In genomic region chrX:60890651-60891050, GRCm38 (mm10) we compare ENCODE assay signal across 11 mouse cellular contexts. TPM values are rescaled to one million over a fixed set of nuclear protein-coding genes. Genes with fewer than 3 reads are reported as not detected.
DNase-seq lines count a peak whose midpoint lies in the region; ATAC-seq and TF ChIP-seq lines count a peak whose summit lies in the region.
"Had no signal": no experiment of that assay in that cellular context is flagged by ENCODE, and none has a peak within 500 bp of the region (broad histone marks: within the 10 kb centered on the region; RNA-seq: fewer than 3 reads in every experiment).

No protein-coding gene starts in this region.

- H3K27me3 ChIP-seq in lung, embryonic 15.5 days, result peaks cover 75% of the 10 kb centered on the region
- H3K27me3 ChIP-seq in forebrain, embryonic 12.5 days, result no peaks in the 10 kb centered on the region; the same call in 1 of the 2 replicates
- H3K27me3 ChIP-seq in intestine, embryonic 15.5 days (replicated peaks), result peaks cover 46% of the 10 kb centered on the region
- H3K27me3 ChIP-seq in stomach, embryonic 15.5 days (replicated peaks), result peaks cover 39% of the 10 kb centered on the region

- no peak for TF ChIP-seq CTCF in layer of hippocampus, adult 2 months (conservative IDR thresholded peaks at IDR 0.05)

- DNase-seq in lung, postnatal 36 days, result no peak
- DNase-seq in urinary bladder, postnatal 36 days (ENCODE audit: low spot score in 2 of 2), result no peak
- DNase-seq in layer of hippocampus, adult 2 months (ENCODE audit: low spot score in 2 of 2), result no peak
- DNase-seq: heart, postnatal 4 days; layer of hippocampus, postnatal 36 days; lung, adult 2 months had no signal

- 0 out of 2 replicates have a peak overlapping the region, but pooled peaks have one; percentile 20 for H3K4me2 ChIP-seq in lung, embryonic 15.5 days
- peak overlapping the region; percentile 60 for H3K4me2 ChIP-seq in forebrain, embryonic 12.5 days
- H3K4me2 ChIP-seq in intestine, embryonic 15.5 days (replicated peaks), result 0 out of 2 replicates have a peak overlapping the region, but pooled peaks have one; percentile 22
- peak overlapping the region; percentile 23; the same call in 1 of the 2 replicates for H3K4me2 ChIP-seq in stomach, embryonic 15.5 days

- H3K9ac ChIP-seq in lung, embryonic 15.5 days, result no peak overlapping the region
- peak overlapping the region; percentile 79 for H3K9ac ChIP-seq in forebrain, embryonic 12.5 days
- H3K9ac ChIP-seq in intestine, embryonic 15.5 days, result no peak overlapping the region
- no peak overlapping the region for H3K9ac ChIP-seq in stomach, embryonic 15.5 days

- H3K4me1 ChIP-seq in lung, embryonic 15.5 days, result no peaks in the 10 kb centered on the region
- peaks cover 9% of the 10 kb centered on the region for H3K4me1 ChIP-seq in forebrain, embryonic 12.5 days
- H3K4me1 ChIP-seq in intestine, embryonic 15.5 days (replicated peaks), result 0 out of 2 replicates have a peak, but pooled peaks cover 3% of the 10 kb centered on the region
- no peaks in the 10 kb centered on the region for H3K4me1 ChIP-seq in stomach, embryonic 15.5 days

- ATAC-seq in lung, embryonic 15.5 days (ENCODE audit: borderline replicate concordance, extremely low read depth, low FRiP score, low TSS enrichment), result no peak
- ATAC-seq in forebrain, embryonic 12.5 days (ENCODE audit: low FRiP score), result no peak
- ATAC-seq in intestine, embryonic 15.5 days, result no peak
- ATAC-seq in stomach, embryonic 15.5 days (ENCODE audit: insufficient read depth, low FRiP score, low read depth), result no peak

- H3K27ac ChIP-seq in lung, embryonic 15.5 days, result no peak overlapping the region
- peak overlapping the region; percentile 90; the same call in 1 of the 2 replicates for H3K27ac ChIP-seq in forebrain, embryonic 12.5 days
- no peak overlapping the region for H3K27ac ChIP-seq in intestine, embryonic 15.5 days
- no peak overlapping the region for H3K27ac ChIP-seq in stomach, embryonic 15.5 days
- H3K27ac ChIP-seq in layer of hippocampus, adult 2 months, result no peak overlapping the region

- H3K4me3 ChIP-seq in lung, embryonic 15.5 days, result no peak overlapping the region
- H3K4me3 ChIP-seq in forebrain, embryonic 12.5 days (replicated peaks), result peak overlapping the region; percentile 63
- no peak overlapping the region for H3K4me3 ChIP-seq in intestine, embryonic 15.5 days (replicated peaks)
- peak overlapping the region; percentile 18; the same call in 1 of the 2 replicates for H3K4me3 ChIP-seq in stomach, embryonic 15.5 days (replicated peaks)
- H3K4me3 ChIP-seq in layer of hippocampus, adult 2 months, result no peak overlapping the region

- WGBS in lung, embryonic 15.5 days, result 18% methylated on average over 18 of the region's 18 CpGs
- WGBS in forebrain, embryonic 12.5 days, result 19% methylated on average over 18 of the region's 18 CpGs
- 18% methylated on average over 18 of the region's 18 CpGs for WGBS in intestine, embryonic 15.5 days
- 20% methylated on average over 18 of the region's 18 CpGs for WGBS in stomach, embryonic 15.5 days

- H3K9me3 ChIP-seq in lung, embryonic 15.5 days, result no peaks in the 10 kb centered on the region
- H3K9me3 ChIP-seq in forebrain, embryonic 12.5 days, result no peaks in the 10 kb centered on the region
- H3K9me3 ChIP-seq in intestine, embryonic 15.5 days, result no peaks in the 10 kb centered on the region
- H3K9me3 ChIP-seq in stomach, embryonic 15.5 days, result no peaks in the 10 kb centered on the region

- H3K36me3 ChIP-seq in lung, embryonic 15.5 days, result no peaks in the 10 kb centered on the region
- no peaks in the 10 kb centered on the region for H3K36me3 ChIP-seq in forebrain, embryonic 12.5 days (replicated peaks)
- no peaks in the 10 kb centered on the region for H3K36me3 ChIP-seq in intestine, embryonic 15.5 days
- H3K36me3 ChIP-seq in stomach, embryonic 15.5 days, result no peaks in the 10 kb centered on the region

RNA-seq across cellular contexts. Expression of gene Sox3, which starts 2.6 kb away (rescaled TPM):
- polyA plus RNA-seq in lung, embryonic 15.5 days (2015; fragmentation: Nextera tagmentation; extraction: Ambion mirVana), result not detected in 2 replicates
- polyA plus RNA-seq in forebrain, embryonic 12.5 days (2016; fragmentation: Nextera tagmentation; extraction: Ambion mirVana), result 8.1 and 9.3 TPM in 2 replicates
- polyA plus RNA-seq in intestine, embryonic 15.5 days (2015; fragmentation: Nextera tagmentation; extraction: Ambion mirVana), result not detected in 2 replicates
- 0.18 TPM in 1 of 2 replicates, not detected in the other for polyA plus RNA-seq in stomach, embryonic 15.5 days (2015; fragmentation: Nextera tagmentation; extraction: Ambion mirVana)
- total RNA-seq in layer of hippocampus, adult 2 months (2021), result 1 to 10 TPM; 1.0 to 2.2 TPM
- total RNA-seq: heart, postnatal 4 days had no signal
- polyA plus RNA-seq: lung, adult 2 months; thymus, postnatal 0 days had no signal

Comparison
In these comparisons a context has a peak if more than half of its experiments do, and no peak if none do; other contexts are left out.
1. H3K4me3 ChIP-seq: peak in forebrain, embryonic 12.5 days (single experiment) and stomach, embryonic 15.5 days (single experiment); none in lung, embryonic 15.5 days (single experiment), intestine, embryonic 15.5 days (single experiment) and layer of hippocampus, adult 2 months (single experiment).
2. Peak in every context shown above with its lines, with median percentiles within 50 percentile points of each other: H3K4me2 ChIP-seq.